Mouse (Mus musculus): Measurements from ENCODE around the gene Agrn. TPM values are rescaled to one million over a fixed set of nuclear protein-coding genes. Genes with fewer than 3 reads are reported as not detected.

The Agrn gene
- polyA plus RNA-seq, 1 experiment: 214 TPM

- TF ChIP-seq POLR2A (IDR thresholded peaks at IDR 0.05; ENCODE audit: borderline replicate concordance, extremely low read depth, low read depth, low read length): no peak
- no peak for TF ChIP-seq CTCF (IDR thresholded peaks at IDR 0.05; ENCODE audit: insufficient read depth, low read length)
- WGBS: 40% methylated on average over 2 of the region's 2 CpGs
- Histone ChIP-seq H3K4me1 (ENCODE audit: control insufficient read depth, insufficient read depth, low read length) (peaks cover 6% of the 10 kb centered on the region), H3K4me3 (replicated peaks; ENCODE audit: extremely low read depth, low read depth, low read length) (no peak overlapping the region)
- DNase-seq: peak; percentile 54
These were observed 4.1 kb downstream of the Agrn start for GRCm38 (mm10) chr4:156193200-156193590.

GRCm38 (mm10) chr4:156192421-156193199 is 4.7 kb downstream of the Agrn start:
- 47% methylated on average over 8 of the region's 8 CpGs for WGBS
- Histone ChIP-seq H3K4me3 (replicated peaks; ENCODE audit: extremely low read depth, low read depth, low read length) (no peak overlapping the region), H3K4me1 (ENCODE audit: control insufficient read depth, insufficient read depth, low read length) (peaks cover 6% of the 10 kb centered on the region)
- TF ChIP-seq CTCF (IDR thresholded peaks at IDR 0.05; ENCODE audit: insufficient read depth, low read length): no peak
- 0 out of 2 replicates have a peak, but pooled peaks have one; percentile 31 for TF ChIP-seq POLR2A (IDR thresholded peaks at IDR 0.05; ENCODE audit: borderline replicate concordance, extremely low read depth, low read depth, low read length)
- peak; percentile 69 for DNase-seq

GRCm38 (mm10) chr4:156188811-156189323 is 8.4 kb downstream of the Agrn start:
- TF ChIP-seq POLR2A (IDR thresholded peaks at IDR 0.05; ENCODE audit: borderline replicate concordance, extremely low read depth, low read depth, low read length) (no peak), CTCF (IDR thresholded peaks at IDR 0.05; ENCODE audit: insufficient read depth, low read length) (no peak)
- no peak for DNase-seq
- WGBS: 47% methylated on average over 6 of the region's 6 CpGs
- Histone ChIP-seq H3K4me1 (ENCODE audit: control insufficient read depth, insufficient read depth, low read length) (peaks cover 17% of the 10 kb centered on the region), H3K4me3 (replicated peaks; ENCODE audit: extremely low read depth, low read depth, low read length) (no peak overlapping the region)

DNA sequence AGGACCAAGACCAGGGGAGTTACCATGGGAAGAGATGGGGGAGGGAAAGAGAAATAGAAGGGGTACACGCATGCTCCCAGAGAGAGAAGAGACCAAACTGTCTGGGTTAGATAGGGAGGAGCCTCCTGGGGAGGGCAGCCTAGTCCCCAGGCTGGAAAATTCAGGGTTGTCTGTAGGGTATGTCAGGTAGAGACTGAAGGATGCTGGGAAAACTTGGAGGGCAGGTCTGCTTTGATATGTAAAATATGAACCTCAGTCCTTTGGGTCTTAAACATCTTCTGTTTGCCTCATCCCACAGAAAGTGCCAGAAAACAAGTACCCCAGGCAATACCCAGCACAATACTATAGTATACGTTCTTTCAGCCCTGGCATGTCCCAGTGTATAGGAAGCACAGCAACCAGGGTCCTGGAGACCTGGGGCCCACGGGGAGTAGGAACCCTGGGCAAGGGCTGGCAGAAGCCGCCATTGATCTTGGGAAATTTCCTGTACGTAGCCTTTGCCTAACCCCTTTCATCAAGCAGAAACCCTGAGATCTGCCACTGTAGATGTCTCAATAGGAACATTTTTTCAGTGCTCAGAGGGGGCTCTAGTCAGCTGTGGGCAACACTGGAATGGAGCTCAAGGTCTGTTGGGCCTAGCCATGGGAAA is 9.0 kb downstream of the Agrn start:
- TF ChIP-seq CTCF (IDR thresholded peaks at IDR 0.05; ENCODE audit: insufficient read depth, low read length) (no peak), POLR2A (IDR thresholded peaks at IDR 0.05; ENCODE audit: borderline replicate concordance, extremely low read depth, low read depth, low read length) (no peak)
- DNase-seq: no peak
- Histone ChIP-seq H3K4me1 (ENCODE audit: control insufficient read depth, insufficient read depth, low read length) (peaks cover 17% of the 10 kb centered on the region), H3K4me3 (replicated peaks; ENCODE audit: extremely low read depth, low read depth, low read length) (no peak overlapping the region)
- WGBS: 80% methylated on average over 5 of the region's 5 CpGs

DNA sequence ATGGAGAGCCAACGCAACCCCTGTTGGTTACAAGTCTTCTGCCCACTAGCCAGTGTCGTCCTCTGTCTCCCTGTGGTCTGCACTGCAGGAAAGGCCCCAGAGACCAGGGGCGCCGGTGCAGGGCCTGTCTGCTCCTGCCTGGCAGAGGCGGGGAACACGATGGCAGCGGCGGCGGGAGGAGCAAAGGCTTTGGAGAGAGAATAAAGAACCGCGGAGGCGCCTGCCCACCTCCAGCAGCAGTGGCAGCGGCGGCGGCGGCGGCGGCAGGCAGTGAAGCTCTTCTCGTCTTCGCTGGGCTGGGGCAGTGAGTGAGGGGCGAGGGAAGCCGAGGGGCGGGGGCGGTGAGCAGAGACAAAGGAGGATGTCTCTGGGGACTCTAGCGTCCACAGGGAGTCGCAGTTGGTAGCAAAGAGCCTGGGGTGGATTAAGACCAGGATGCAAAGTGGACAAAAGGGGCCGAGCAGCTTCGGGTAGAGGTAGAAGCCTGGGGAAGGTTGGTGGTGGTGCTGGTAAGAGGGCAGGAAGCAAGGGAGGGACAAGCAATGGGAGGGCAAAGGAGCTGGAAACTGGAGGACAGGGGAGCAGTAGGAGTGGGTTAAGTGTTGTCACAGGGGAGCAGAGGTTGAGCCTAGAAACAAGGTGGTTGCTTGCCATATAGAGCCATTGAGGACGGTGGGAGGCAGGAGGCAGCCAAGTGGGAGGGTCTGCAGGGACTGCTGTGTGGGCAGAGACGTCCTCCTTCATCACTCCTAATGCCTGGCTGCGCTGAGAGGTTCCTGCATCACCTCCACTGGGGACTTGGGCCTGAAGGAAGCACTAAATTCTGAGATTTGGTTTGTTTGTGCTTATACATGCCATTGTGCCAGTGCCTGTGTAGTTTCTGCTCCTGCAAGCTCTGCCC is 11.1 kb downstream of the Agrn start:
- WGBS: 40% methylated on average over 31 of the region's 31 CpGs
- TF ChIP-seq POLR2A (IDR thresholded peaks at IDR 0.05; ENCODE audit: borderline replicate concordance, extremely low read depth, low read depth, low read length): no peak
- TF ChIP-seq CTCF (IDR thresholded peaks at IDR 0.05; ENCODE audit: insufficient read depth, low read length): no peak
- H3K4me3 ChIP-seq (replicated peaks; ENCODE audit: extremely low read depth, low read depth, low read length): no peak overlapping the region

GRCm38 (mm10) chr4:156185456-156185949 is 11.8 kb downstream of the Agrn start:
- no peak overlapping the region for H3K4me3 ChIP-seq (replicated peaks; ENCODE audit: extremely low read depth, low read depth, low read length)
- peaks cover 17% of the 10 kb centered on the region for H3K4me1 ChIP-seq (ENCODE audit: control insufficient read depth, insufficient read depth, low read length)
- 88% methylated on average over 13 of the region's 13 CpGs for WGBS
- DNase-seq: no peak
- TF ChIP-seq CTCF (IDR thresholded peaks at IDR 0.05; ENCODE audit: insufficient read depth, low read length) (no peak), POLR2A (IDR thresholded peaks at IDR 0.05; ENCODE audit: borderline replicate concordance, extremely low read depth, low read depth, low read length) (no peak)

More for the DNA sequence above, 11.1 kb downstream of the Agrn start:
- peaks cover 17% of the 10 kb centered on the region for H3K4me1 ChIP-seq (ENCODE audit: control insufficient read depth, insufficient read depth, low read length)
- DNase-seq: no peak

DNA sequence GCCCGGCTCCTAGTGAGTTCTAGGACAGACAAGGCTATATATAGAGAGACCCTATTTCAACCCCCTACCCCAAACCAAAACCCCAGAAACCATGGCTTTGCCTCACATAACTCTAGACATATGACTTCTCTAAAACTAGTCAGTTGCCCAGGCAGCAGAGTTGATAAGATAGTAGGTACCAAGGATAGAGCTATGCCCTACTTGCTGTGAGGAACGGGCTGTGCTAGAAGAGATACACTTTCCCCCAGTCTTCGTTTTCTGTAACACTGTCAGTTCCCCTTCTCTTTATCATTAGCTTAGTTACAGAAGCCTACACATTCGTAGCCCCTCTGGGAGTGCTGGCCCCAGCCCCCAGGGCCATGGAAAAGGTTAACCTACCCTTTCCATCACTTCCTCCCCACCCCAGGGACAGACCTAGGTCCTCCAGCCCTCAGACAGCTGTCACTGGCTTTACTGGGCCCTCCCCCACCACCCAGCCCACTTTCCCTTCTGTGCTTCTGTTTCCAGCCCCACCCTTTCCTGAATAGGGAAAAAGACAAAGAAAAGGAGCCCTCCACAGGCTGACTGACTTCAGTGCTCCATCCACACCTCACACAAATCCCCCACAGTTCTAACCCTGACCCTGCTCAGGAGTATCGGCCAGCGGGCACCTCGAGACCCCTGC is 12.9 kb downstream of the Agrn start:
- H3K4me1 ChIP-seq (ENCODE audit: control insufficient read depth, insufficient read depth, low read length): peaks cover 17% of the 10 kb centered on the region
- no peak for DNase-seq
- H3K4me3 ChIP-seq (replicated peaks; ENCODE audit: extremely low read depth, low read depth, low read length): no peak overlapping the region
- 62% methylated on average over 7 of the region's 7 CpGs for WGBS
- no peak for TF ChIP-seq CTCF (IDR thresholded peaks at IDR 0.05; ENCODE audit: insufficient read depth, low read length)
- TF ChIP-seq POLR2A (IDR thresholded peaks at IDR 0.05; ENCODE audit: borderline replicate concordance, extremely low read depth, low read depth, low read length): no peak

DNA sequence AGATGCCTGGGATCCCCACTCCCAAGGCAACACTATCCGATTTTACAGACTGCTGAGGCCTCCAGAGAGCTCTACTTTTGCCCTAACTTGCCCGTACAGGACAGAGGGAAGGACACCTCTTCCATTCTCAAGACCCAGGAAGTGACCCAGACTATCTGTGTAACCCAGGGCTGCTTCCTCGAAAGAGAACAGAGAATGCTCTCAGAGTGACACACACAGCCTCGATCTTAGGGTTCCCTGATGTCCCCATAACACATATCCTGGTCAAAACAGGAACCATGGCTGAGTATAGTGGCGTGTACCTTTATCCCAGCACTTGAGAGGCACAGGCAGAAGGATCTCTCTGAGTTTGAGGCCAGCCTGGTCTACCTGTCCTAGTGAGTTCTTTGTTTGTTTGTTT is 13.5 kb downstream of the Agrn start:
- whole genome bisulfite sequencing: 64% methylated on average over 5 of the region's 5 CpGs
- no peak overlapping the region for H3K4me3 ChIP-seq (replicated peaks; ENCODE audit: extremely low read depth, low read depth, low read length)
- TF ChIP-seq CTCF (IDR thresholded peaks at IDR 0.05; ENCODE audit: insufficient read depth, low read length): no peak
- TF ChIP-seq POLR2A (IDR thresholded peaks at IDR 0.05; ENCODE audit: borderline replicate concordance, extremely low read depth, low read depth, low read length): no peak
- H3K4me1 ChIP-seq (ENCODE audit: control insufficient read depth, insufficient read depth, low read length): peaks cover 14% of the 10 kb centered on the region
- no peak for DNase-seq

Measured in lung, adult 2 months (tissue).